Mouse (Mus musculus): ENCODE measurements around the gene Ctsf.
"Not testable (repeated sequence)": the region's sequence is repeated elsewhere in the genome, so short reads cannot be mapped to it uniquely, and the experiment has no call there.

The Ctsf gene

DNA sequence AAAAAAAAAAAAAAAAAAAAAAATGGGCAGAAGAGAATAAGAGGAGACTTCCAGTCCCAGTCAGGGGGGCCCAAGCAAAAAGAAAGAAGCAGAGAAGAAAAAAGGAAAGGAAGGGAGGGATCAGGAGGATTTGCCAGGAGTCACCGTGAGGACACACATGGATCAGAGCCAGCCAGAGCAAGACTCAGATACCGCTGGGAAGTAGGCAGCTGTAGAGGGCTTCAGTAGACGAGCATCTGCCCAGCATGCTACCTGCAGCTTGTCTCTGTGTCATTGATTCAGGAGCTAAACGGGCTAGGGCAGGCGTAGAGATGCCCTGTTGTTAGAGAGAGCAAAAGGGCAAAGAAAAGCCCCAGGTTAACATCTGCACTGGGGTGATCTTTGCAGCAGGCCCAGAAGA is 4.6 kb upstream of the Ctsf start:
- DNase-seq (ENCODE audit: low spot score), result no peak

- no peak for DNase-seq (ENCODE audit: low spot score)
These were observed 515 bp downstream of the Ctsf start for GRCm38 (mm10) chr19:4855470-4855820.

DNA sequence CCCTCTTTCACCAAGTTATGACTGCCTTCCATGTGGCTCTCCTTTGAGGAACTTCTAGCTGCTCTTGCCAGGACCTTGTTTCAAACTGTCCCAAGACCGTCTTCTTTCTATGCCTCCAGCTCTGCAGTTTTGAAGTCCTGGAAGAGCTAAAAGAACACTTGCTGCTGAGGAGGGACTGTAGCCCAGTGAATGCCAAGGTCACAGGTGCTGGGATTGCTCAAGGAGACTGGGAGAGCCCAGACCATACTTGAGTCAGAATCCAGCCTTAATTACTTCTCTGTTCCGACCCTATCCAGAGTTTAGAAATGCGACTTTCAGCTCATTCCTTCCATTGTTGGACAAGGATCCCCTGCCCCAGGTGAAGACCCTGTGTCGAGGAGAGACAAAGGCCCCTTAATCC is 1.0 kb downstream of the Ctsf start:
- no peak for DNase-seq (ENCODE audit: low spot score)

DNA sequence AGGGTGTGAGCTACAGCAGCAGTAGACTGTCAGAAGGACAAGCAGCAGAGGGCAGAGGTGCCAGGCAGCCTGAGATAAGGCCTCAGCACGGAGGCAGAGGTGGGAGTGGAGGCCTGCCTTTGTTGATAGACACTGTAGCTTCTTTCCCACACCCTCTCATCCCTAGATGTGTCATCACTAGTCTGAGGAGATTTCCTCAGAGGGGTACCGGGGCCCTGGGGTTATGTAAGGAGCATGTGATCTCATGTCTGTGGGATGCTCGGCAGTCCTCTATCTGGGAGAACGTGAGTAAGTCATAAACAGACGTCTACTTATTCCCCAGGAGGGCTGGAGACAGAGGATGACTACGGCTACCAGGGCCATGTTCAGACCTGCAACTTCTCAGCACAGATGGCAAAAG is 4.2 kb downstream of the Ctsf start:
- DNase-seq (ENCODE audit: low spot score), result no peak

GRCm38 (mm10) chr19:4863048-4863447 is 8.1 kb downstream of the Ctsf start:
- no peak for DNase-seq (ENCODE audit: low spot score)

- DNase-seq (ENCODE audit: low spot score), result no peak
These were observed 10.2 kb downstream of the Ctsf start for GRCm38 (mm10) chr19:4865147-4865546.

- not testable (repeated sequence) for DNase-seq (ENCODE audit: low spot score)
These were observed 19.7 kb downstream of the Ctsf start for GRCm38 (mm10) chr19:4874613-4875012.

DNA sequence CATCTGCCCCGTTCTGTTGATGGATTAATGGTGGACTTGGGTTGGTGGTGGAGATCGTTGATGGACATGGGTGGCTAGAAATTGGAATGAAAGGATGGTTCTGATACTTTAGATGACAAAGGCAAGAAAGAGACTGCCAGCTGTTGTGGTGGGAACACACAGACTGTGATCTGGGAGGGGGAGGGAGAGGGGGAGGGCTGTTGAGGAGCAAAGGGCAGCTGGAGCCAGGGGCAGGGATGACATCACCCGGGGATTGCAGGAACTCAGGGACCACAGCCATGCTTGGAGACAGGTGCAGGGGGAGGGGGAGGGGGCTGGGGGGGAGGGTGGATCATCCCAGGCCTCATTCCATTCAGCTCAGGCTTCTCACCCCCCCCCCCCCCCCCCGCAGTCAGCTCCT is 21.3 kb downstream of the Ctsf start:
- no peak for DNase-seq (ENCODE audit: low spot score)

- DNase-seq (ENCODE audit: low spot score), result no peak
These were observed 21.8 kb downstream of the Ctsf start for GRCm38 (mm10) chr19:4876755-4877154.

DNA sequence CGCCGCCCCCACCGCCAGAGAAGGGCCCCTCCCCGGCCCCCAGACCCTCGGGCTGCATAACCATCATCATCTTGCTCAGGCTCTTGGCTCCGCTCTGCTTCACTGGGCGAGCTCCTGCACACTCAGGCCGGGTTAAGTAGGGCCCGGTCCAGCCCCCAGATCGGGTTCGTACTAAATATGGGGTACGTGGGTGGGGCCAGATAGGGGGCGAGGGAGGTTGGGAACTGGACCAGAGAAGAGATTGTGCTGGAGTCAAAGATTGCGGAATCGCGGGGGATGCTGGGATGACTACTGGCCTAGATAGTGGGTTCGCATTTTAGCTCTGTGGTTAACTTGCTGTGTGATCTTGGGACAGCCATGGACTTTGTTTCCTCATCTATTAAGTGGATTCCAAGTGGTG is 22.9 kb downstream of the Ctsf start, which contains the start of gene Actn3:
Gene Actn3, minus strand, starts transcription at position 125 of the 400 bp plus-strand sequence.
- DNase-seq (ENCODE audit: low spot score), result no peak

DNA sequence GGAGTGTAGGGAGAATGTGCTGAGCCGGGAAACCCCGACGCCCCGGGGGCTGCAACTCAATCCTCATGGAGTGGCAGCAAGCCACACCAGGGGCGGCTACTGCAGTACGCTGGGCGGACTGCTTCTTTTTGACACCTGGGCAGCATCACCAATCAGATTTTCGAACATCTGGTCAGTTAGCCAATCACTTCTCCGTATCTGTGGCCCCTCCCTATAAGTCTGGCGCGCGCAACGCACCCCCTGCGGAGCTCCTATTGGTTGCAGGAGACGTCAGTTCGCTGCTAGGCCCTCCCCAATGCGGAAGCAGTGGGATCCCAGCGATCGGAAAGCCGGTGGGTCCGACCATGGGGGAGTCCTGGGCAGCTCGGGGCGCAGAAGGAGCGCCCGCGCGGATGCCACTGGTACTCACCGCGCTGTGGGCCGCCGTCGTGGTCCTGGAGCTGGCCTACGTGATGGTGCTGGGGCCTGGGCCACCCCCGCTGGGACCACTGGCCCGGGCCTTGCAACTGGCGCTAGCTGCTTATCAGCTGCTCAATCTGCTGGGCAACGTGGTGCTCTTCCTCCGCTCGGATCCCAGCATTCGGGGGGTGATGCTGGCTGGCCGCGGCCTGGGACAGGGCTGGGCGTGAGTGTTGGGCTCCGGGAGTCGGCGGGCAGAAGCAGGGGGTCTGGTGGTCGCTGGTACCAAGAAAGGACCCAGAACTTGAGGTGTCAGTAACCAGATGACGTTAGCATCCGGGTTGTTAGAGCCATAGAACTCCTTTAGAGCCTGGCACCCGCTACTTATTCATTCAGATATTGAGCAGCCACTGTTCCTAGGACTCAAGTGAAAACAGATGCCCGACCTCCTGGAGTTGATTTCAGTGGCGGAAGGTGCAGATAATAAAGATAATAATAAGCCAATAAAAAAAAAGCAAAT is 23.7 kb downstream of the Ctsf start, which contains the start of gene Zdhhc24:
Gene Zdhhc24, plus strand, starts transcription at position 264 of the 919 bp plus-strand sequence.
- peak; percentile 93 for DNase-seq (ENCODE audit: low spot score)

- DNase-seq (ENCODE audit: low spot score), result no peak
These were observed 24.4 kb downstream of the Ctsf start for GRCm38 (mm10) chr19:4879324-4879703.

GRCm38 (mm10) chr19:4883961-4884360 is 29.0 kb downstream of the Ctsf start:
- DNase-seq (ENCODE audit: low spot score), result no peak

DNA sequence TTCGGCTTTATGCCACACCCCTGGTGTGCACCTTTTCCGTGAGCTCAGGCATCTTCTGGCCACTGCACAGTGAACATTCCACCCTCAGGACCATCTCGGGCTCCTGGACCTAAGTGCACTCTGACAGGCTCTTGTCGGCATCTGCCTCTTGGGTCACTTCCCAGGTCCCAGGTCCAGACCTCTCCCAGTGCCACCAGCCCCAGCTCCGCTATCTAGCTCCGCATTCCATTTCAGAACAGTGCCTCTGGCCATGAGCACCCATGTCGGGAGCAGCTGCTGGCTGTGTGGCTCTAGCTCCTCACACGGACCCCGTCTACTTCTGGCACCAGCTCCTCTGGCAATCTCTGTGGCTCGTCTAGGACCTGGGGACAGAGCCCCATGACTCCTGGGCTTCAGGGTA is 34.9 kb downstream of the Ctsf start:
- DNase-seq (ENCODE audit: low spot score), result no peak

DNA sequence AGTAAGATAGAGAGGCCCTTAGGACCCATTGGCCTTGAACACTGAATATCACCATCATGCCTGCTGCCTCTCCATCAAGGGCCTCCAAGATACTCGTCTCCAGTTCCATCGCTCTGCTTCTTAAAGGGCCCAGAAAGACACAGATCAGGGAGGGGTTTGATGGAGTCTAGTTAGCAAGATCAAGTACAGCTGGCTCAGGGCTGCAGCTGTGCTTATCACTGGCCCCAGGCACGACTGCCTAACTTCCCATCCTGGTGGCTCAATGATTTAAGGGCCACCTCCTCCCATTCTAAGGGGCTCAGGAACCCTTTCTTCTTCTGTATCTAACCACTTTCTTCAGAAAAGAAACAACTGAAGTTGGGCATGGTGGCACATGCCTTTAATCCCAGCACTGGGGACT is 36.9 kb downstream of the Ctsf start:
- DNase-seq (ENCODE audit: low spot score), result no peak

GRCm38 (mm10) chr19:4896780-4897520 is 42.0 kb downstream of the Ctsf start:
- no peak for DNase-seq (ENCODE audit: low spot score)

- no peak for DNase-seq (ENCODE audit: low spot score)
These were observed 44.0 kb downstream of the Ctsf start for GRCm38 (mm10) chr19:4898972-4899371.

GRCm38 (mm10) chr19:4899888-4900287 is 45.0 kb downstream of the Ctsf start:
- DNase-seq (ENCODE audit: low spot score), result no peak

- DNase-seq (ENCODE audit: low spot score), result peak; percentile 85
These were observed 51.3 kb downstream of the Ctsf start, which contains the start of gene Bbs1 for GRCm38 (mm10) chr19:4905979-4906794. TSS of gene Bbs1 (minus strand) at chr19:4906628.

- DNase-seq (ENCODE audit: low spot score), result no peak
These were observed 53.2 kb downstream of the Ctsf start for GRCm38 (mm10) chr19:4908107-4908506.

GRCm38 (mm10) chr19:4909376-4909775 is 54.4 kb downstream of the Ctsf start:
- DNase-seq (ENCODE audit: low spot score), result no peak
